Mouse (Mus musculus): ENCODE results near the gene Susd2.

DNA sequence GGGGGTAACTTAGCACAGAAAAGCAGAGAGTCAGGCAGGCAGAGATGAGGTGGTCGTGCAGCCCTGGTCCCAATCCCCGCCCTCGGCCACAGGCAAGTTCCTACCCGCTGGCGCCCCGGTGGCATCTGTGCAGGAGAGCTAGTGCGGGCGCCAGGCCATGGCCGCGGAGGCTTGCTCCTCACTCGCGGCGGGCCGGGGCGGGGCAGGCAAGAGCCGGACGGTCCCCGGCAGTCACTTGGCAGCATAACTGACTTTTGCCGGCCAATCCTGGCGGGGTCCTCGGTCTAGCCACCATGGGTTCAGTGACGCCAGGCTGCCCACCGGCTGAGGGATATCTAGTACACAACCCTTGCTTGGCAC lies 24.1 kb upstream of the Susd2 start:
- TF ChIP-seq CTCF (IDR thresholded peaks at IDR 0.05; ENCODE audit: borderline replicate concordance, insufficient read depth, low read depth, low read length) (no peak), POLR2A (IDR thresholded peaks at IDR 0.05; ENCODE audit: borderline replicate concordance, insufficient read depth, low read length) (peak; percentile 34; the same call in 1 of the 2 replicates)
